Mouse (Mus musculus): ENCODE measurements around the gene Serpine3. TPM values are rescaled to one million over a fixed set of nuclear protein-coding genes. Genes with fewer than 3 reads are reported as not detected.

Serpine3 gene
- polyA plus RNA-seq (2012; fragmentation: generic; extraction: Trizol) = not detected

GRCm38 (mm10) chr14:62663367-62663766, at the start of gene Serpine3:
TSS of gene Serpine3 (plus strand) at chr14:62663667.
- Histone ChIP-seq H3K79me2 (ENCODE audit: control insufficient read depth, insufficient read depth) (no peaks in the 10 kb centered on the region), H3K4me3 (no peak within 1 kb of the TSS), H3K4me2 (ENCODE audit: low read depth) (no peak within 1 kb of the TSS), H3K27me3 (ENCODE audit: control insufficient read depth, insufficient read depth, insufficient read length) (no peaks in the 10 kb centered on the region), H3ac (ENCODE audit: control insufficient read depth, insufficient read length) (no peak within 1 kb of the TSS), H3K36me3 (ENCODE audit: control insufficient read depth, insufficient read depth) (no peaks in the 10 kb centered on the region)
- TF ChIP-seq MAX (IDR thresholded peaks at IDR 0.05; ENCODE audit: low read depth) = no peak
- no peak for TF ChIP-seq MYOG (IDR thresholded peaks at IDR 0.05; ENCODE audit: control insufficient read depth in 1 of 3, insufficient read depth in 1 of 3, insufficient read length in 2 of 3, low read depth in 2 of 3)
- TF ChIP-seq USF1 (IDR thresholded peaks at IDR 0.05; ENCODE audit: low read depth) = no peak
- no peak for TF ChIP-seq POLR2A (IDR thresholded peaks at IDR 0.05; ENCODE audit: insufficient read length, low read depth)
- TF ChIP-seq TCF12 (IDR thresholded peaks at IDR 0.05; ENCODE audit: insufficient read depth, poor library complexity, severe bottlenecking) = no peak
- no peak for TF ChIP-seq MYOD1 (IDR thresholded peaks at IDR 0.05; ENCODE audit: control insufficient read depth in 1 of 3, insufficient read length in 2 of 3, low read depth in 2 of 3)
- TF ChIP-seq E2F4 (IDR thresholded peaks at IDR 0.05; ENCODE audit: insufficient read depth) = no peak
- no peak for TF ChIP-seq SRF (IDR thresholded peaks at IDR 0.05; ENCODE audit: control insufficient read depth, insufficient read length, low read depth)
- TF ChIP-seq REST (IDR thresholded peaks at IDR 0.05; ENCODE audit: insufficient read depth, insufficient read length) = no peak

GRCm38 (mm10) chr14:62622393-62622792, 41.1 kb upstream of the Serpine3 start:
- no peaks in the 10 kb centered on the region for H3K36me3 ChIP-seq (ENCODE audit: control insufficient read depth, insufficient read depth)
- no peaks in the 10 kb centered on the region for H3K27me3 ChIP-seq (ENCODE audit: control insufficient read depth, insufficient read depth, insufficient read length)
- no peak overlapping the region for H3K4me2 ChIP-seq (ENCODE audit: low read depth)
- no peak overlapping the region for H3K4me3 ChIP-seq
- TF ChIP-seq MAX (IDR thresholded peaks at IDR 0.05; ENCODE audit: low read depth) (no peak), E2F4 (IDR thresholded peaks at IDR 0.05; ENCODE audit: insufficient read depth) (no peak), USF1 (IDR thresholded peaks at IDR 0.05; ENCODE audit: low read depth) (no peak), MYOG (IDR thresholded peaks at IDR 0.05; ENCODE audit: control insufficient read depth in 1 of 3, insufficient read depth in 1 of 3, insufficient read length in 2 of 3, low read depth in 2 of 3) (no peak), POLR2A (IDR thresholded peaks at IDR 0.05; ENCODE audit: insufficient read length, low read depth) (no peak), SRF (IDR thresholded peaks at IDR 0.05; ENCODE audit: control insufficient read depth, insufficient read length, low read depth) (no peak), POLR2AphosphoS2 (IDR thresholded peaks at IDR 0.05; ENCODE audit: insufficient read length, low read depth) (no peak), REST (IDR thresholded peaks at IDR 0.05; ENCODE audit: insufficient read depth, insufficient read length) (no peak), TCF3 (IDR thresholded peaks at IDR 0.05; ENCODE audit: insufficient read length, low read depth) (no peak), CEBPB (IDR thresholded peaks at IDR 0.05; ENCODE audit: insufficient read depth, poor library complexity, severe bottlenecking) (no peak), TCF12 (IDR thresholded peaks at IDR 0.05; ENCODE audit: insufficient read depth, poor library complexity, severe bottlenecking) (no peak), MYOD1 (IDR thresholded peaks at IDR 0.05; ENCODE audit: control insufficient read depth in 1 of 3, insufficient read length in 2 of 3, low read depth in 2 of 3) (no peak)
- H3ac ChIP-seq (ENCODE audit: control insufficient read depth, insufficient read length) = no peak overlapping the region
- no peaks in the 10 kb centered on the region for H3K79me2 ChIP-seq (ENCODE audit: control insufficient read depth, insufficient read depth)

- Histone ChIP-seq H3K4me3 (no peak overlapping the region), H3K4me2 (ENCODE audit: low read depth) (no peak overlapping the region), H3ac (ENCODE audit: control insufficient read depth, insufficient read length) (no peak overlapping the region), H3K36me3 (ENCODE audit: control insufficient read depth, insufficient read depth) (no peaks in the 10 kb centered on the region), H3K27me3 (ENCODE audit: control insufficient read depth, insufficient read depth, insufficient read length) (no peaks in the 10 kb centered on the region), H3K79me2 (ENCODE audit: control insufficient read depth, insufficient read depth) (no peaks in the 10 kb centered on the region)
- TF ChIP-seq REST (IDR thresholded peaks at IDR 0.05; ENCODE audit: insufficient read depth, insufficient read length) (no peak), USF1 (IDR thresholded peaks at IDR 0.05; ENCODE audit: low read depth) (no peak), TCF3 (IDR thresholded peaks at IDR 0.05; ENCODE audit: insufficient read length, low read depth) (no peak), MYOD1 (IDR thresholded peaks at IDR 0.05; ENCODE audit: control insufficient read depth in 1 of 3, insufficient read length in 2 of 3, low read depth in 2 of 3) (no peak), POLR2AphosphoS2 (IDR thresholded peaks at IDR 0.05; ENCODE audit: insufficient read length, low read depth) (no peak), POLR2A (IDR thresholded peaks at IDR 0.05; ENCODE audit: insufficient read length, low read depth) (no peak), SRF (IDR thresholded peaks at IDR 0.05; ENCODE audit: control insufficient read depth, insufficient read length, low read depth) (no peak), TCF12 (IDR thresholded peaks at IDR 0.05; ENCODE audit: insufficient read depth, poor library complexity, severe bottlenecking) (no peak), CEBPB (IDR thresholded peaks at IDR 0.05; ENCODE audit: insufficient read depth, poor library complexity, severe bottlenecking) (no peak), MYOG (IDR thresholded peaks at IDR 0.05; ENCODE audit: control insufficient read depth in 1 of 3, insufficient read depth in 1 of 3, insufficient read length in 2 of 3, low read depth in 2 of 3) (no peak), MAX (IDR thresholded peaks at IDR 0.05; ENCODE audit: low read depth) (no peak), E2F4 (IDR thresholded peaks at IDR 0.05; ENCODE audit: insufficient read depth) (no peak)
Observed at GRCm38 (mm10) chr14:62627951-62628350, 35.5 kb upstream of the Serpine3 start.

GRCm38 (mm10) chr14:62637436-62638344, 25.8 kb upstream of the Serpine3 start:
- peak overlapping the region; percentile 64 for H3K4me2 ChIP-seq (ENCODE audit: low read depth)
- TF ChIP-seq MAX (IDR thresholded peaks at IDR 0.05; ENCODE audit: low read depth) (no peak), MYOG (IDR thresholded peaks at IDR 0.05; ENCODE audit: control insufficient read depth in 1 of 3, insufficient read depth in 1 of 3, insufficient read length in 2 of 3, low read depth in 2 of 3) (peak in 2 of 3 experiments; percentile 12 to 47), MYOD1 (IDR thresholded peaks at IDR 0.05; ENCODE audit: control insufficient read depth in 1 of 3, insufficient read length in 2 of 3, low read depth in 2 of 3) (peak in 2 of 3 experiments; percentile 56 to 57), USF1 (IDR thresholded peaks at IDR 0.05; ENCODE audit: low read depth) (no peak), CEBPB (IDR thresholded peaks at IDR 0.05; ENCODE audit: insufficient read depth, poor library complexity, severe bottlenecking) (no peak), TCF3 (IDR thresholded peaks at IDR 0.05; ENCODE audit: insufficient read length, low read depth) (no peak)

More at GRCm38 (mm10) chr14:62637436-62638344, 25.8 kb upstream of the Serpine3 start:
- Histone ChIP-seq H3ac (ENCODE audit: control insufficient read depth, insufficient read length) (no peak overlapping the region), H3K36me3 (ENCODE audit: control insufficient read depth, insufficient read depth) (no peaks in the 10 kb centered on the region), H3K4me3 (no peak overlapping the region), H3K79me2 (ENCODE audit: control insufficient read depth, insufficient read depth) (no peaks in the 10 kb centered on the region), H3K27me3 (ENCODE audit: control insufficient read depth, insufficient read depth, insufficient read length) (no peaks in the 10 kb centered on the region)

Measured in myocyte (in vitro differentiated cells).